Mouse (Mus musculus) adrenal gland, adult (tissue): ENCODE data around the gene Fndc7.
"Not testable (repeated sequence)": the region's sequence is repeated elsewhere in the genome, so short reads cannot be mapped to it uniquely, and the experiment has no call there.

ENCODE experiments used
- DNase-seq, 2 experiments: peaks; one replicate each; pipeline ENCODE4 v3.0.0; 2022 to 2023; ENCODE audit warnings: low spot score in 1 of 2; ENCODE audit not compliant: inconsistent age in 2 of 2

Fndc7 gene

GRCm38 (mm10) chr3:108887618-108887975 is 2.2 kb downstream of the Fndc7 start:
- DNase-seq, result no peak

GRCm38 (mm10) chr3:108886934-108887617 is 2.7 kb downstream of the Fndc7 start:
- no peak for DNase-seq

- DNase-seq, result peak in 1 of 2 experiments; percentile 44
Observed at GRCm38 (mm10) chr3:108885686-108886530, 3.9 kb downstream of the Fndc7 start.

GRCm38 (mm10) chr3:108884706-108885289 is 5.0 kb downstream of the Fndc7 start:
- DNase-seq, result no peak

- DNase-seq, result peak in 1 of 2 experiments; percentile 24
Observed at GRCm38 (mm10) chr3:108883067-108883466, 6.7 kb downstream of the Fndc7 start.

GRCm38 (mm10) chr3:108881873-108882272 is 7.9 kb downstream of the Fndc7 start:
- not testable (repeated sequence) for DNase-seq

GRCm38 (mm10) chr3:108880544-108881507 is 9.0 kb downstream of the Fndc7 start:
- peak; percentile 65 to 83 for DNase-seq

- peak in 1 of 2 experiments; percentile 26 for DNase-seq
Observed at GRCm38 (mm10) chr3:108879836-108880435, 9.9 kb downstream of the Fndc7 start.

- DNase-seq, result peak in 1 of 2 experiments; percentile 38
Observed at GRCm38 (mm10) chr3:108879129-108879528, 10.7 kb downstream of the Fndc7 start.

GRCm38 (mm10) chr3:108870631-108871030 is 19.2 kb downstream of the Fndc7 start:
- peak; percentile 79 to 87 for DNase-seq

- DNase-seq, result no peak
Observed at GRCm38 (mm10) chr3:108867449-108867848, 22.4 kb downstream of the Fndc7 start.

- no peak for DNase-seq
Observed at GRCm38 (mm10) chr3:108865676-108866075, 24.1 kb downstream of the Fndc7 start.

GRCm38 (mm10) chr3:108865129-108865528 is 24.7 kb downstream of the Fndc7 start:
- DNase-seq, result no peak

- DNase-seq, result peak in 1 of 2 experiments; percentile 62
Observed at GRCm38 (mm10) chr3:108863091-108863490, 26.7 kb downstream of the Fndc7 start.

GRCm38 (mm10) chr3:108862282-108862681 is 27.5 kb downstream of the Fndc7 start:
- DNase-seq, result not testable (repeated sequence)

- DNase-seq, result no peak
Observed at GRCm38 (mm10) chr3:108860786-108861185, 29.0 kb downstream of the Fndc7 start.

- DNase-seq, result peak in 1 of 2 experiments; percentile 83
Observed at GRCm38 (mm10) chr3:108858231-108858770, 31.5 kb downstream of the Fndc7 start.

- DNase-seq, result no peak
Observed at GRCm38 (mm10) chr3:108857714-108858113, 32.1 kb downstream of the Fndc7 start.

- no peak for DNase-seq
Observed at GRCm38 (mm10) chr3:108857124-108857470, 32.7 kb downstream of the Fndc7 start.
